Mouse (Mus musculus): Measurements from ENCODE around the gene Ppp1r14b. TPM values are rescaled to one million over a fixed set of nuclear protein-coding genes. Genes with fewer than 3 reads are reported as not detected.

Ppp1r14b gene
- polyA plus RNA-seq (2015; fragmentation: Illumina TruSeq; extraction: RNeasy Lipid Tissue Mini Kit (QIAGEN cat#74804); ENCODE audit: low read depth, low replicate concordance): 51.1 TPM

DNA sequence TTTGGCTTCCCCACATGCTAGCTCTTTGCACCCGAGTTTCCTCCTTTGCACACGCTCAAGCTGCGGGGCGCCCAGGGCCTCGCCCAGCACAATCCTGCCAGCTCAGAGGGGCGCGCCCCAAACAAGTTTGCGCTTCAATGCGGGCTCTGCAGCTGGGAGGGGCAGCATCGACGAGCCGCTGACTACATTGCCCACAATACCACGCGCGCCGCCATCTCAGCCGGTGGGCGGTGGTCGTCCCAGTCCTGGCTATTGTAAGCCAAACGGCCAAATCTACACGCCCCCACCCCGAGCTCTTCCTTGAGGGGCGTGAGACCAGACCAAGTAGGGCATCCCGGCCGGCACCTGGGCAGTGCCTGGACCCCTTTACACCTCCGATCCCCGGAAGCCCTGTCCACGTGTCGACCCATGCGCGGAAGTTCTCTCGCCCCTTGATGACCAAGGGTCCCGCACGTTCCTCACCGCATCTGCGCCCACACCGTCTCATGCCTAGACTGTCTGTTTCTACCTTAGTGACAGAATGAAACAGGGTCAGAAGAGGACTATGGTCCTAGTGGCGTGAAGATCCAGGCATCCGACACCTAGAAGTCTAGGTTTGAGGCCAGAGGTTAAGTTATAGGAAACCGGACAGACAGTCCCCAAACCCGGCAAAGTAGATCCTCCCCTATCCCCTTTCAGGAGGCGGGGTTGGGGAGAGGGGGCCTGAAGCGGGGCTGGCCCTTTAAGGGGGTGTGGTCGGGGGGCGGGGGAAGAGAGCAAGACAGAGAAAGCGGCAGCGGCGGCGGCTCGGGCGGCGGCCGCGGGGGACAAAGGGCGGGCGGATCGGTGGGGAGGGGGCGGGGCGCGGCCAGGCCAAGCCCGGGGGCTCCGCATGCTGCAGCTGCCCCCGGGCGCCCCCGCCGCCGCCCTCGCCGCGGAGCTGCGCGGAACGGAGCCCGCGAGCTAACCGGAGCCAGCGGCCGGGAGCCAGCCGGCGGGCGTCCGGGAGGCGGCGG is at the start of gene Ppp1r14b:
Ppp1r14b (plus strand) TSS at position 758 of the 995 bp plus-strand sequence.

DNA sequence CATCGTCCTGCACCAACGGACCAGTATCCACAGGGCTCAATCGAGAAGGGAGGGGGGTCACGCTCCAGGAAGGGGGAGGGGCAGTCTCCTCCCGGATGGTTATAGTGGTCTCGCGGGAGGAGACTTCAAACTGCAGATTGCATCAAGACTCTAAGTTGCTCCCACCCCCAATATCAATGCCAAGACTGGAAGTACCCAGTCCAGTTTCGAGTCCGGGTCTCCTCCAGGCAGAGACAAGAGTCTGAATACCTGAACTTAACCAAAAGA is 49.5 kb upstream of the Ppp1r14b start, which contains the start of gene Catsperz:
Catsperz (minus strand) TSS at position 74 of the 267 bp plus-strand sequence.

DNA sequence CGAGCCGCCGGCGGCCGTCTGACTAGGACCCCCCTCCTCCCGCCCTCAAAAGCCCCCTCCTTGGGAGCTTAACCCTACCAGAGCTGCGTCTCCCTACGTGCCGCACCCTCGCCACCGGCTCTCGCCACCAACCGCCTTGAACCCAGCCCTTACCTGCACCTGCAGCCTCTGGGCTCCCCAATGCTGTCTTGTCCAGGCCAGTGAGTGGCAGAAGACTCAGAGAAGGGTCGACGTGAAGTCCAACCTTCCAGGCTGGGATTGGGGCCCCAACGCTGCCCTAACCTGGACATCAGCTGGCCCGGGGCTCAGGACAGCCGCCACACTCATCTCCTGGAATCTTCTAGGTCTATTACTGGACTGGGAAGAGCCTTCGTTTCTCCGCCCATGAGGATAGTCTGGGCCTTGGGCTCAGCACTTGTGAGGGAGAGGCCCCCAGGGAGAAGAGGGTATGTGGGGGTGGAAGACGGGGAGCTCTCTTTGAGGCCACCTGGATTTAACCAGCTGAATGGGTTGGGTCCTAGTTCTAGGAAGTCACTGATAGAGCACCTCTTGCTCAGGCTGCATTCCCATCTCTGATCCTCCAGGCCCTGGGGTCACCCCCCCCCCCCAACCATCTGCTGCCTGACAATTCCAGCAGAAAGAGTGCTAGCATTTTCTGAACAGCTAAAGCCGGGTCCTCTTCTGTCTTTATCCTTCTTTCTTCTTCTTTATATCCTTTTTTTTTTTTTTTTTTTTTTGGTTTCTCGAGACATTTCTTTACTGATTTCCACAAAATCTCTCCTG is 40.4 kb upstream of the Ppp1r14b start, which contains the start of gene Kcnk4:
Kcnk4 (minus strand) TSS at position 321 of the 783 bp plus-strand sequence.

DNA sequence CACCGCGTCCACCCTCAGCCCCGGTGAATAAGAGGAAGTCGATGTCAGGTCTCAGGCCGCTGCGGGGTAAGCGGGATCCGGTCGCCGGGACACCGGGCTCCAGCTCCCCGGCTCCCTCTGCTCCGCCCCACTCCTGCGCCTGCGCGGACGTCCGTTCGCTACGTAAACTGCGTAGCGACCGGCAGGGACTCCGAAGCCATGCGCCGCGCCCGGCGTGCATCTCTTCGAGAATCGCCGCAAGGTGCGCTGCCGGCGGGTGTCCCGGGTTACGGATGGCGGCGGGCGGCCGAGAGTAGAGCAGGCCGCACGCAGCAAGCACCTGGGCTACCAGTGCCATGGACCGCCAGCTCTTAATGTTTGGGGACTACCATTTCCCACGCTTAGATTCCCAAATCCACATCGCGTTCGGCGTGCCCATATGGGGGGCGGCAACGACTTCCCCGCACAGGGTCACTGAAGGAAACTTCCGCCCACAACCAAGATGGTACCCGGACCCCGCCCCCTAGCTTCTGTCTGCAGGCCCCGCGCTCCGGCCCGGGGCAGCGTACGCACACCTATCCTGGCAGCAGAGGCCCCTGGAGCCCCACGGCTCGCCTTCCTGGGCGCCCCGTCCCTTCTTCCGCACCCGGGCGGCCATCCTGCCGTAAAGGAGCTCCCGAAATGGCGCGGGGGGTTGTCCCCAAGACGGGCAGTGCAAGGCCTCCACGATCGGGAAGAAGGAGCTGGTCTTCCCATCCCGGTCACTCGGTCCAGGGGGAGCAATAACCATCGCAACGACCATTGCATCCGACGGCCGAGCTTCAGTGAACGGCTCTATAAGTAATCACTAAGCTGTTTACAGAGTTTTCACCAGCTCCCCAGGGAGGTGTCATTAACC is 33.2 kb upstream of the Ppp1r14b start, which contains the start of gene Bad:
Bad (plus strand) TSS at position 490 of the 877 bp plus-strand sequence.

DNA sequence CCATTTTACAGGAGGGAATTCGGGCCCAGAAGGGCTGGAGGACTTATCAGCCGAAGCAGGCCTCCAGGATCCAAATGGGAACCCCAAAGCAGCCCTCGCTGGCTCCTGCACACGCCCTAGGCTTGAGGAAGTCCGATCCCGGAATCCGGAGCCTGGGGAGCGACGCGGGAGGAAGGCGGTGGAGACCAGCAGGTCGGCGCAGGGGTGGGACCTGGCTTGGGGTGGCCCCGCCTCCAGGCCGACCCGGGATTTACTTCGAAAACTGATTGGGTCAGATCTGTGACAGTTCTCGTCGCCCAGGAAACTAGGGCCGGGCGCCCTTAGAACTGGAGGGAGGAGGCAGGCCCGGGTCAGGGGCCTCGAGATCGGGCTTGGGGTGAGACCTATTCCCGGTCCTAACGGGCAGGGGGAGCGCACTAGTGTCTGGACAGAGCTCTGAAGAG is 32.5 kb upstream of the Ppp1r14b start, which contains the start of gene Gpr137:
Gpr137 (minus strand) TSS at position 232 of the 443 bp plus-strand sequence.

DNA sequence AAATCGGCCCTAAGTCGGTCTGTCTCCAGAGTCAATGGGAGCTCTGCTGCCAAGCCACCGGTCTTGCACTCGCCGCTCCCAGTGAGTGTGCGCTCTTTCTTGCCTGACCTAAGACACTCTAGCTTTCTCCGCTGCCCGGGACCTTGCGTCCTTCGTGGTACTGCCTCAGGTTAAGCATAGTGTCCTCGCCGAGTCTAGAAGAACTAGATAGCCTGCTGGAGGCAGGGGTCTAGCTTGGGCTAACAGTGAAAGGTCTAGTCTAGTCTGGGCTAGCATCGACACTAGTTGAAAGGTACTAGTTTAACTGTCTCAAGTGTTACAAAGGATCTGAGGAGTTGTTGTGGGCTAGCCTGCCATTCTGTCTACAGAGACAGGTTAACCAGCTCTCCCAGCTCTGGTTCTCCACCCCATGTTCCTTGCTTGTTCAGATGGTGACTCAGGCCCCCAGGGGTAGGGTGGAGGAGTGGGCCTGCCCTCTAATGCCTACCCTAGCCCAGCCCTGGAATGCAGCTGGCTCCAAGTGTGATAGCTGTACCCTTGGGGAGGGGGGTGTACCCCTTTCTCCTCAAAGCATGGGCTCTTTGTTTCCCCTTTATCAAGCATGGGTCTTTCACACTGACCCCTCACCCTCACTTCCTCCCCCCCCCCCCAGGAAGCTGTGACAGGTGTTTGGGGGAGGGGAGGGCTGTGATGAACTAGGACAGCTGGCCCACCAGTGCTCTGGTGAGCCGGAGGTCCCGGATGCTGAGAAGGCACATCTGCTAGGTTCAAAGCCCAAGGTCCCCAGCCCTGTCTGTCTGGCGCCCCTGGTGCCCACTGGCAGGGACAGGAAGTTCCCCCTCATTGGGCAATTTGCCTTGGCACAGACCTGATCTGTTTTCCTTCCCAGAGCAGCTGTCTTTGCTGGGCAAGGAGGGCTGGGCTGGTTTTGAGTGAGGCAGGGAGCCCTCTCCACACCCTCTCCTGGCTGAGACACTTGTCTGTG is 1.1 kb downstream of the Ppp1r14b start, which contains the start of gene Plcb3:
Plcb3 (minus strand) TSS at position 934 of the 985 bp plus-strand sequence.

DNA sequence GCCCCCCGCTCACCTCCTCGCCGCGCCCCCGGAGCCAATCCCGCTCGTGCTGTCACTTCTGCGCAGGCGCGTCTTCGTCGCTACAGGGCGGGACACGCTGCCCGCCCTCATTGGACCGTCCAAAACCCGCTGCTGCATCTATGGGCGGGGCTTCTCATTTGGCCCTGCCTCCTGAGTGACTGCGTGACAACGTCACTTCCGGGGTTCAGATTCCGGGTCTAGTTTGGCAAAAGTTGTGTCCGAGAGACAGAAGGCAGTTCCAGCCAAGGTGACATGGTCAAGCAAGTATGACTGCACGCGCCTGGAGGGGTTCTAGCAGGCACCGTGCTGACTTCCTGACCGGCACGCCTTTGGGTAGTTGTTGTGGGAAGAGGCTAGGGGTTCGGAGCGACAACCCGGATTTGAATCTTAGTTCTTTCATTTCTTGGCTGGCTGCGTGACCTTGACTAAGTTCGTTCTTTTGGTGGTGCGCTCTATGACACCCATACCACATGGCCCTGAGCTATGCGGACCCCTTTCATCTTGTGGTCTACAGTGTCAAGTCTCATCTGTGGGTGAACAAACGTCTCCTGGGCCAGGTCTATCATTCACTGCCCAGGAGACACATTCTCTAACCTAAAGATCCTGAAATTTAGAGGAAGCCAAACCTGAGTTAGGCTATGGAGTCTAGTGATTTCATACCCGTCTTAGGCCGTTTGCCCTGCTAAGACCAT is 5.8 kb downstream of the Ppp1r14b start, which contains the start of gene Fkbp2:
Fkbp2 (minus strand) TSS at position 121 of the 713 bp plus-strand sequence.

DNA sequence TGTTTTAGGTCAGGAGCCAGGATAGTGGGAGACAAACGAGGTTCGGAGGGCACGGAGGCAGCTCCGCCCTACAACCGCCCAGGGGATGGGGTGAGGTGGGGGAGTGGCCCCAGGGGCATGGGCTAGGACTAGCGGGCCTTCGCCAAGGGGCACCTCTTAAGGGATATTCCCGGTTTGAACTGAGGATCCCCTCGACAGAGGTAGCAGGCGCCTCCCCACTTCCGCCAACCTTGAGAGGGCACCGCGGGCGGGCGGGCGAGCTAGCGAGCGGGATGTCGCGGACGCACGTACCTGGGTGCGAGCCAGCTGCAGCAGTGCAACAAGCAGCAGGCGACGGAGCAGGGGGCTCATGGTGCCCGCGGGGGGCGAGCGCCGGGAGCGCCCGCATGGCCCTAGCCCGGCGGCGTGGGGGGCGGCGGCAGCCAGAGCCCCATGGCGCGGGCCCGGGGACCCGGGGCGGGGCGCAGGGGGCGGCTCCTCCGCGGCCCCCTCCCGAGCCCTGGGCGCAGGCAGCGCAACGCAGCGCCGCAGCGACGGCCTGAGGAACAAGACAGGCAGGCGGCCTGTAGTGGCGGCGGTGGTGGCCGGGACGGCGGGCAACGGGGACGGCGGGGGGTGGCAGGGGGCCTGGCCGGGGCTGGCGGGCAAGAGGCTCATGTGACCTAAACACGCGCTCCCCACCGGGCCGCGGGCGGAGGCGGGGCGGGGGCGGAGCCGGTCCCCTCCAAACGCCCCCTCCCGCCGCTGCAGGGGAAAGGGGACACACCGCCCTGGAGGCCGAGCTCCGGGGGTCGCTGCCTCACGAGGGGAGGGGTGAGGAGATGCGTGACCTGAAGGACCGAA is 12.5 kb downstream of the Ppp1r14b start, which contains the start of gene Vegfb:
Vegfb (minus strand) TSS at position 591 of the 843 bp plus-strand sequence.

DNA sequence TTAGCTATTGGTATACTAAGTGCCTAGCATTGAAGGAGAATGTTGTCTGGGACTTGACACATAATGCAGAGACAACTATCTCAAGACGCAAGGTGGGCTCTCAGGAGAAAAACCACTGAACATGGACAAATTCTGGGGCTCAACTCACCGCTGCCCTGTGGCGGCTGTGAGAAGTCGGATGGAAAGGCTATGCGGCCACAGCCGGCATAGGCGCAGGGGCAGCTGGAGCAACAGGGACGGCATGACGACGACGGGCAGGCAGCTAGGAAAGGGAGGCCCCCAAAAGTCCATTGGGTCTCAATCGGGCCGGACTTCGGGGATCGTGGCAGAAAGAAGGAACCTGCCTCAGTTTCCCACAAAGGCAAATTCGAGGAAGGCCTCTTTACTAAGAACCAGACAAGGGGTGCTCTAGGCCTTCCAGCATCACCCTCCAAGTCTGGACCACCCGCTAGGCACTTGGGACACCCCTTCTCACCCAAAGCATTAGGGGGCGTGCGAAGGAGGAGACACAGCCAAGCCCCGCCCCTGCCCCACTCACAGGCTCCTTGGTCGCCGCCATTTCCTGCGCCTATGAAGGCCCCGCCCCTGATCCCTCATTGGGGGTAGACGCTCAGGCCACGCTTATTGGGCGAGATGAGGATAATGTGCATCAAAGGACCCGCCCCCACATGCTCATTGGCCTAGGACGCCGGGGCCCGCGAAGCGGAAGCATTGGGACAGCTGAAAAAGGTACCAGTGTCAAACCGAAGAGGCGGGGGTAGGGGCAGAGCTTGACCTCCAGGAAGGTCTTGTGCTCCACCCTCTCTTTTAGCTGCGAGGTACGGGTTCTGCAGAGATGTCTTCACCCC is 17.5 kb downstream of the Ppp1r14b start, which contains the start of gene Dnajc4:
Dnajc4 (minus strand) TSS at position 562 of the 848 bp plus-strand sequence.

DNA sequence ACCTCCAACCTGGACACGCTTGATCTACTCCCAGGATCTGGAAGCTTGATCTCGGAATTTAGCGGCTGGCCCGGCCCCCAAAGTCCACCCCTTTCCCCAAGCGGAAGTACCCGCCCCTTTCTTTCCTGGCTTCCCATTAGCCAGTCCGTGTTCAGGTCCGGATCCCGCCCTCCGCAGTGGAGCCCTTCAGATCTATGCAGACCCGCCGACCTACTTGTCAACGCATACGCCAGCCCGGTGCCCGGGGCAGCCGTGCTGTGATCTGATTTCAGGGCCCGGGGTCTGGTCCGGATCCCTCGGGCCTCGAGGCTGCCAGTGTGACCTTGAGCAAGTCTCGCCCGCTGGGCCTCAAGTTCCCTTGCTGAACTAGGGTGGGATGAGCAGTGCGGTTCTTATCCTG is 21.2 kb downstream of the Ppp1r14b start, which contains the start of the genes Nudt22 and Trpt1:
Nudt22 (minus strand) TSS at position 112 of the 400 bp plus-strand sequence.
Trpt1 (plus strand) TSS at position 126 of the 400 bp plus-strand sequence.

DNA sequence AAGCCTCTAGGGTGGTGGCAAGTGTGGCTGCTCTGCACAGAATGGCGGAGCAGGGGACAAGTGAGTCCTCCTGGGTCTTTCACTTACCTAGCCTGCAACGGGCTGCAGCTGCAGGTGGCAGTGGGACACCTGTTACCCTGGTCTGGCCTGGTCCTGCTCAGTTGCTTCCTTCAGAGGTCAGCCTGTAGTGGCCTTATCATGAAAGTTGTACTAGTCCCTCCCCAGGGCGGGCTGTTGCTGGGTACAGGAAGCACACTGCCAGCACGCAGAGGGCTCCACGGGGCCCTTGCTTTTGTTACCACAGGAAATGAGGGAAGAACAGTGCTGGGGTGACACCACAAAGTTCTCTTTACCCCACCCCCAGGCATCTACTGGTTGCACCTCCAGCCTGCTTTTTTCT is 44.4 kb downstream of the Ppp1r14b start, which contains the start of gene Fermt3:
Fermt3 (minus strand) TSS at position 279 of the 400 bp plus-strand sequence.

Other genes starting within 250 kb of the Ppp1r14b start
- 30.3 TPM for gene Rps6ka4, start 134.3 kb upstream of the Ppp1r14b start, polyA plus RNA-seq (2015; fragmentation: Illumina TruSeq; extraction: RNeasy Lipid Tissue Mini Kit (QIAGEN cat#74804); ENCODE audit: low read depth, low replicate concordance)
- 1.2 TPM for gene Ccdc88b, start 116.8 kb upstream of the Ppp1r14b start, polyA plus RNA-seq (2015; fragmentation: Illumina TruSeq; extraction: RNeasy Lipid Tissue Mini Kit (QIAGEN cat#74804); ENCODE audit: low read depth, low replicate concordance)
- gene Trmt112, start 65.3 kb upstream of the Ppp1r14b start, polyA plus RNA-seq (2015; fragmentation: Illumina TruSeq; extraction: RNeasy Lipid Tissue Mini Kit (QIAGEN cat#74804); ENCODE audit: low read depth, low replicate concordance): 58.7 TPM
- 507 TPM for gene Prdx5, start 64.9 kb upstream of the Ppp1r14b start, polyA plus RNA-seq (2015; fragmentation: Illumina TruSeq; extraction: RNeasy Lipid Tissue Mini Kit (QIAGEN cat#74804); ENCODE audit: low read depth, low replicate concordance)
- gene Esrra, start 53.2 kb upstream of the Ppp1r14b start, polyA plus RNA-seq (2015; fragmentation: Illumina TruSeq; extraction: RNeasy Lipid Tissue Mini Kit (QIAGEN cat#74804); ENCODE audit: low read depth, low replicate concordance): 63.1 TPM
- 13.3 TPM for gene Catsperz, start 49.6 kb upstream of the Ppp1r14b start, polyA plus RNA-seq (2015; fragmentation: Illumina TruSeq; extraction: RNeasy Lipid Tissue Mini Kit (QIAGEN cat#74804); ENCODE audit: low read depth, low replicate concordance)
- 27.2 TPM for gene Kcnk4, start 40.5 kb upstream of the Ppp1r14b start, polyA plus RNA-seq (2015; fragmentation: Illumina TruSeq; extraction: RNeasy Lipid Tissue Mini Kit (QIAGEN cat#74804); ENCODE audit: low read depth, low replicate concordance)
- gene Bad, start 33.1 kb upstream of the Ppp1r14b start, polyA plus RNA-seq (2015; fragmentation: Illumina TruSeq; extraction: RNeasy Lipid Tissue Mini Kit (QIAGEN cat#74804); ENCODE audit: low read depth, low replicate concordance): 76.2 TPM
- gene Gpr137, start 32.5 kb upstream of the Ppp1r14b start, polyA plus RNA-seq (2015; fragmentation: Illumina TruSeq; extraction: RNeasy Lipid Tissue Mini Kit (QIAGEN cat#74804); ENCODE audit: low read depth, low replicate concordance): 114 TPM
- 10.9 TPM for gene Plcb3, start 1.5 kb downstream of the Ppp1r14b start, polyA plus RNA-seq (2015; fragmentation: Illumina TruSeq; extraction: RNeasy Lipid Tissue Mini Kit (QIAGEN cat#74804); ENCODE audit: low read depth, low replicate concordance)
- 240 TPM for gene Fkbp2, start 5.5 kb downstream of the Ppp1r14b start, polyA plus RNA-seq (2015; fragmentation: Illumina TruSeq; extraction: RNeasy Lipid Tissue Mini Kit (QIAGEN cat#74804); ENCODE audit: low read depth, low replicate concordance)
- 79.8 TPM for gene Vegfb, start 12.7 kb downstream of the Ppp1r14b start, polyA plus RNA-seq (2015; fragmentation: Illumina TruSeq; extraction: RNeasy Lipid Tissue Mini Kit (QIAGEN cat#74804); ENCODE audit: low read depth, low replicate concordance)
- 27.9 TPM for gene Dnajc4, start 17.6 kb downstream of the Ppp1r14b start, polyA plus RNA-seq (2015; fragmentation: Illumina TruSeq; extraction: RNeasy Lipid Tissue Mini Kit (QIAGEN cat#74804); ENCODE audit: low read depth, low replicate concordance)
- 14.3 TPM for gene Nudt22, start 21.1 kb downstream of the Ppp1r14b start, polyA plus RNA-seq (2015; fragmentation: Illumina TruSeq; extraction: RNeasy Lipid Tissue Mini Kit (QIAGEN cat#74804); ENCODE audit: low read depth, low replicate concordance)
- gene Trpt1, start 21.2 kb downstream of the Ppp1r14b start, polyA plus RNA-seq (2015; fragmentation: Illumina TruSeq; extraction: RNeasy Lipid Tissue Mini Kit (QIAGEN cat#74804); ENCODE audit: low read depth, low replicate concordance): 21.3 TPM
- 3.8 TPM for gene Fermt3, start 44.5 kb downstream of the Ppp1r14b start, polyA plus RNA-seq (2015; fragmentation: Illumina TruSeq; extraction: RNeasy Lipid Tissue Mini Kit (QIAGEN cat#74804); ENCODE audit: low read depth, low replicate concordance)
- 245 TPM for gene Stip1, start 65.0 kb downstream of the Ppp1r14b start, polyA plus RNA-seq (2015; fragmentation: Illumina TruSeq; extraction: RNeasy Lipid Tissue Mini Kit (QIAGEN cat#74804); ENCODE audit: low read depth, low replicate concordance)
- gene Macrod1, start 81.8 kb downstream of the Ppp1r14b start, polyA plus RNA-seq (2015; fragmentation: Illumina TruSeq; extraction: RNeasy Lipid Tissue Mini Kit (QIAGEN cat#74804); ENCODE audit: low read depth, low replicate concordance): 16.9 TPM
- gene Flrt1, start 130.8 kb downstream of the Ppp1r14b start, polyA plus RNA-seq (2015; fragmentation: Illumina TruSeq; extraction: RNeasy Lipid Tissue Mini Kit (QIAGEN cat#74804); ENCODE audit: low read depth, low replicate concordance): 9.3 TPM
- 209 TPM for gene Otub1, start 231.3 kb downstream of the Ppp1r14b start, polyA plus RNA-seq (2015; fragmentation: Illumina TruSeq; extraction: RNeasy Lipid Tissue Mini Kit (QIAGEN cat#74804); ENCODE audit: low read depth, low replicate concordance)
- gene Cox8a, start 242.6 kb downstream of the Ppp1r14b start, polyA plus RNA-seq (2015; fragmentation: Illumina TruSeq; extraction: RNeasy Lipid Tissue Mini Kit (QIAGEN cat#74804); ENCODE audit: low read depth, low replicate concordance): 1,368 TPM

Measured in brain, adult 10 weeks (tissue).